Mouse (Mus musculus) monocyte, adult 59 days (primary cell): ENCODE results near the gene Itga11. TPM values are rescaled to one million over a fixed set of nuclear protein-coding genes. Genes with fewer than 3 reads are reported as not detected.

Experiments
- total RNA-seq, 2 experiments: library from RNA; stranded (reverse); gene quantifications; one replicate each; pipeline ENCODE4 v1.2.4; 2023

Itga11 gene
- total RNA-seq: not detected

DNA sequence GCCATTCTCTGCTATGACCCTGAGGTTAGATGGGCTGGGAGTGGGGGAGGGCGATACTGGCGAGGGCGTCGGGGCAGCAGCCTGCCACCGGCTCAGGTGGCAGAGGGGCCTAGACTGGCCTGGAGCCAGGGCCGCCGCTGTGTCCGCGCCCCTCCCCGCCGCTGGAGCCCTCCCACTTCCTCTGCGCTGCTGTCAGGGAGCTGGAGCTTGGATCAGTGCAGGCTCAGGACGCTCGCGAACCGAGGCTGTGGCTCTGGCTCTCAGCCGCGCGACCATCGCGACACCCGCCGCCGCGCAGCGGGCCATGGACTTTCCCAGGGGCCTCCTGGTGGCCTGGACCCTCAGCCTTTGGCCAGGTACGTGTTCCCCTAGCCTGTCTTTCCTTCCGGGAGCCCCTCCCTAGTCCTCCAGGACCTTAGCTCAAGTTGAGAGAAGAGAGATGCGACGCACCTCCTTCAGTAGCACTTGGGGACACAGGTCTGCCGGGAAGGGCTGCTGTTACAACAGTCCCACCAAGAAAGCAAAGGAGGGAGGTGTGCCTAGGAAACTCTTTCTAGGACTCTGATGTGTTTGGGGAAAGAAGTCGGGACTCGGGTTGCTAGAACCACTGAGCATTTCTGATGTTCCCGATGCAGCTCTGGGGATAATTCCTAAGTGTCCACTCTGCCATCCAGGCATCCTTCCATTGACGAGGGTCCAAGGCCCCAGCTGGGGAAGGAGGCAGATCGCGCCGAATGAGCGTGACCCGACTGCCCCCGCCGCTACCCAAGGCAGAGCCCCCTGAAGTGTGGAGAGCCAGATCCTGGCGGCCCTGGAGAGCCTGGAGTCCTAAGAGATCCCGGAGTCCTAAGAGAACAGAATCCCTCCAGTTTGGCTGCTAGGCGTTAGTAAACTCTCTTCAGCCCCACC lies at the start of gene Itga11:
TSS of gene Itga11 (plus strand) at position 186 of the 909 bp plus-strand sequence.

DNA sequence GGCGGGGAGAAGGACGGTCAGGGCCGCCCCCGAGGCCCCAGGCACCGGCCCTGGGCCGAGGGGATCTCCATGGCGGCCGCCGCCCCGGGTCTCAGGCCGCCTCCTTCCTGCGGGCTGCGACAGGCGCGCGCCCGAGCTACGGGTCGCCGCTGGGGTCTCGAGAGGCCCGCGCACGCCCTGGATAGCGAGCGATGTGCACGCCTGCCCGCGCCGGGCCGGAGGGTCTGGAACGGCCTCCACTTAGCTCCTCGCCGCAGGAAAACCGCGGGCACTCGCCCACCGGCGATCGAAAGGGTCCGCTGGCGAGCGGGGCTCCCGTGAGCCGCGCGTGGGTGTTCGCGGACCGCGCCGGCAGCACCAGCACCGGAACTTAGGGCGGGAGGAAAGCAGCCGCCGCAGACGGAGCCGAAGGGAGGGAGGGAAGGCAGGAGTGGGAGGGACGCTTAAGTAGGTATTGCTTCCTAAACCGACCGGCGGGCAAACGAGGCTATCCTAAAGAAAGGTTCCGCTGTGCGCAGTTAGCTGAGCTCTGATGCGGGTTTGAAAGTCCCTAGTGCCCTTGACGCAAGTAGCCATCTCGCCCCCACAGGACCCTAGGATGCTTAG lies 134.0 kb downstream of the Itga11 start, which contains the start of gene Fem1b:
TSS of gene Fem1b (minus strand) at position 419 of the 606 bp plus-strand sequence.

Other genes with a start within 250 kb of the Itga11 start
- gene Coro2b, start 140.8 kb upstream of the Itga11 start, total RNA-seq: 1 to 10 TPM in 1 of 2 experiments, under 1 TPM in 1; 0.91 to 1.8 TPM
- gene Fem1b, start 134.1 kb downstream of the Itga11 start, total RNA-seq: 10 to 100 TPM; 12.4 to 12.7 TPM
- 10 to 100 TPM; 27.9 to 32.0 TPM for gene Cln6, start 161.0 kb downstream of the Itga11 start, total RNA-seq
- 1 to 10 TPM in 1 of 2 experiments, not detected in 1; 2.2 TPM for gene Calml4, start 180.3 kb downstream of the Itga11 start, total RNA-seq